Mouse (Mus musculus) forebrain, embryonic 15.5 days (tissue): ENCODE measurements around the gene Naa60. TPM values are rescaled to one million over a fixed set of nuclear protein-coding genes. Genes with fewer than 3 reads are reported as not detected.
A peak's percentile ranks its signal among the peaks of the same experiment; 100 is the strongest.
"Not testable (repeated sequence)": the region's sequence is repeated elsewhere in the genome, so short reads cannot be mapped to it uniquely, and the experiment has no call there.

ENCODE experiments used
- ATAC-seq: fragments of 200-750 bp; cut with Nextera tagmentation; replicated peaks from 2 replicates; pipeline ENCODE4 v1.8.0; 2017; ENCODE audit warnings: mild to moderate bottlenecking, moderate TSS enrichment, moderate library complexity
- H3K27ac ChIP-seq: fragments of 300-500 bp; sonication (generic); replicated peaks from 2 replicates; pipeline ENCODE4 v1.5.1; 2015; ENCODE audit warnings: mild to moderate bottlenecking, inconsistent platforms
- H3K27me3 ChIP-seq: fragments of 300-500 bp; sonication (generic); 2 replicates; pipeline ENCODE4 v1.6.1; 2015; ENCODE audit warnings: inconsistent platforms
- H3K36me3 ChIP-seq: fragments of 300-500 bp; sonication (generic); 2 replicates; pipeline ENCODE4 v1.6.1; 2015; ENCODE audit warnings: mild to moderate bottlenecking, inconsistent platforms
- H3K4me1 ChIP-seq: fragments of 300-500 bp; sonication (generic); 2 replicates; pipeline ENCODE4 v1.6.1; 2015; ENCODE audit warnings: inconsistent platforms
- H3K4me2 ChIP-seq: fragments of 300-500 bp; sonication (generic); replicated peaks from 2 replicates; pipeline ENCODE4 v1.6.1; 2015; ENCODE audit warnings: mild to moderate bottlenecking, inconsistent platforms
- H3K4me3 ChIP-seq: fragments of 300-500 bp; sonication (generic); 2 replicates; pipeline ENCODE4 v1.5.1; 2015; ENCODE audit warnings: mild to moderate bottlenecking, inconsistent platforms
- H3K9ac ChIP-seq: fragments of 300-500 bp; sonication (generic); replicated peaks from 2 replicates; pipeline ENCODE4 v1.6.1; 2015; ENCODE audit warnings: mild to moderate bottlenecking, inconsistent platforms
- H3K9me3 ChIP-seq: fragments of 300-500 bp; sonication (generic); 2 replicates; pipeline ENCODE4 v1.6.1; 2016; ENCODE audit warnings: inconsistent platforms
- WGBS: fragments of 180-500 bp; shearing (Covaris S2); methylation state at CpG from one replicate; pipeline ENCODE4 v1.1.7; 2015; ENCODE audit warnings: mixed read lengths; 5-methylcytosine and 5-hydroxymethylcytosine counted together
- polyA plus RNA-seq: library from polyadenylated mRNA; unstranded; fragments of >200 nt; fragmentation: Nextera tagmentation; extraction: Ambion mirVana; gene quantifications from 2 replicates; pipeline ENCODE4 v1.2.1, GENCODE M21; 2015

The Naa60 gene
- polyA plus RNA-seq, 1 experiment from 2014 or later, result 82.1 TPM

GRCm38 (mm10) chr16:3851301-3851700 lies 20.9 kb upstream of the Naa60 start:
- H3K4me2 ChIP-seq, H3K4me3 ChIP-seq, H3K27me3 ChIP-seq, H3K27ac ChIP-seq, H3K9me3 ChIP-seq, H3K36me3 ChIP-seq, ATAC-seq, H3K9ac ChIP-seq: not testable (repeated sequence)
- peaks cover 21% of the 10 kb centered on the region for H3K4me1 ChIP-seq
- WGBS, result 88% methylated on average over 13 of the region's 13 CpGs

DNA sequence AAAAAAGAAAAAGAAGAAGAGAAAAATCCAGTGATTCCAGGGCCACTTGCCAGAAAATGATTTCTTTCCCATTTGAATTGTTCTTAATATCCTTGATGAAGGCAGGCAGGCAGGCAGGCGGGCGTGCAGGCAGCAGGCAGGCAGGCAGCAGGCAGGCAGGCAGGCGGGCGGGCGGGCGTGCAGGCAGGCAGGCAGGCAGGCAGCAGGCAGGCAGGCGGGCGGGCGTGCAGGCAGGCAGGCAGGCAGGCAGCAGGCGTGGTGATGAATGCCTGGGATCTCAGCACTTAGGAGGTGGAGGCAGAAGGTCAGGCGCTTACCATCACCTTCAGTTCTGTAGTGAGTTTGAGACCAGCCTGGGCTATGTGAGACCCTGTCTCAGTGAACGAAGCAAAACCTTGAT lies 19.6 kb upstream of the Naa60 start:
- no peaks in the 10 kb centered on the region for H3K27me3 ChIP-seq
- no peak overlapping the region for H3K27ac ChIP-seq
- peaks cover 16% of the 10 kb centered on the region for H3K4me1 ChIP-seq
- no peaks in the 10 kb centered on the region for H3K36me3 ChIP-seq
- no peak for ATAC-seq
- no peak overlapping the region for H3K4me3 ChIP-seq
- 43% methylated on average over 12 of the region's 12 CpGs for WGBS
- H3K9ac ChIP-seq, result no peak overlapping the region
- no peaks in the 10 kb centered on the region for H3K9me3 ChIP-seq
- H3K4me2 ChIP-seq, result no peak overlapping the region

DNA sequence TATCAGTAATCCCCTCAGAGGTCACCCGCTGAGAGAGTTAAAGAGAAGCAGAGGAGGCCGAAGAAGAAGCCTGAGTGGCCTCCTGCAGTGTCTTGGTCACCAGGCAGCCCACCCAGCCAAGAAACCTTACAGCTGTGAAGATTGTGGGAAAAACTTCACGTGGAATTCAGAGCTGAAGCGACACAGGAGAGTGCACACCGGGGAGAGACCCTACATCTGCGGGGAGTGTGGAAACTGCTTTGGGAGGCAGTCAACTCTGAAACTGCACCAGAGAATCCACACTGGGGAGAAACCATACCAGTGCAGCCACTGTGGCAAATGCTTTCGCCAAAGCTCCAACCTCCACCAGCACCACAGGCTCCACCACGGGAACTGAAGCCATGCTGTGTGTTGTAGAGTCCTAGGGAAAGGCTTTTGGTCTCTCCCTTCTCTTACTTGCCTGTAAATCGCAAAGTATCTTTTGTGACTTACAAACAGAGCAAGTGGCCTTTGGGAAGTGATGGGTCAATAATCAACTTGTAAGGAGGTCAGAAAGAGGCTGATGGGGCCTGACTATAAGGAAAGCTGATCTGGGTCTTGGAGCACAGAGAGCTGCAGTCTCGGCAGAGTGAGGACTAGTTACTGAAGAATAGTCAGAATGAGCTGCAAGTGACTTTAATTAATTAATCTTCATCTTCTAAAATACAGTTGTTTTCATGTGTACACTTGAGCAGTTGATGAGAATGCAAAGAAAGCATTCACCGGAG lies 17.6 kb upstream of the Naa60 start:
- Histone ChIP-seq H3K4me1 (no peaks in the 10 kb centered on the region), H3K4me2 (no peak overlapping the region), H3K27me3 (no peaks in the 10 kb centered on the region), H3K27ac (no peak overlapping the region), H3K9me3 (no peaks in the 10 kb centered on the region), H3K9ac (no peak overlapping the region), H3K36me3 (no peaks in the 10 kb centered on the region), H3K4me3 (no peak overlapping the region)
- WGBS, result 50% methylated on average over 11 of the region's 11 CpGs
- no peak for ATAC-seq

GRCm38 (mm10) chr16:3855776-3856175 lies 16.4 kb upstream of the Naa60 start:
- no peak for ATAC-seq
- WGBS, result 91% methylated on average over 1 of the region's 1 CpGs
- H3K27me3 ChIP-seq, result no peaks in the 10 kb centered on the region

DNA sequence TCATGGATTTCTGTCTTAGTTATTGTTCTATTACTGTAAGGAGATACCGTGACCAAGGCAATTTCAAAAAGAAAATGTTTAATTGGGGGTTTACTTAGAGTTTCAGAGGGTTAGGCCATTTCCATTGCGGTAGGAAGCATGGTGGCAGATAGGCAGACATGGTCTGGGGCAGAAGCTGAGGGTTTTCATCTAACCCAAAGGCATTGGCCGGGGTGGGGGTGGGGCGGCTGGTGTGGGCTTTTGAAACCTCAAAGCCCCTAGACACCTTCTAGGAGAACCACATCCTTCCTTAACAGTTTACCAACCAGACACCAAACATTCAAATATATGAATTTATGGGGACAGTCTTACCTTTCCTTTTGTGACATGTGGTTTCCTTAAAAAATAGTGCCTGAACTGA lies 12.9 kb upstream of the Naa60 start:
- ATAC-seq, result no peak
- Histone ChIP-seq H3K27me3 (no peaks in the 10 kb centered on the region), H3K4me1 (no peaks in the 10 kb centered on the region), H3K9me3 (no peaks in the 10 kb centered on the region), H3K9ac (no peak overlapping the region), H3K36me3 (peaks cover 27% of the 10 kb centered on the region), H3K4me3 (no peak overlapping the region), H3K27ac (no peak overlapping the region), H3K4me2 (no peak overlapping the region)
- 90% methylated on average over 4 of the region's 4 CpGs for WGBS

More at GRCm38 (mm10) chr16:3855776-3856175, 16.4 kb upstream of the Naa60 start:
- peaks cover 7% of the 10 kb centered on the region for H3K36me3 ChIP-seq
- no peak overlapping the region for H3K27ac ChIP-seq
- H3K9ac ChIP-seq, result no peak overlapping the region
- H3K4me1 ChIP-seq, result no peaks in the 10 kb centered on the region
- no peaks in the 10 kb centered on the region for H3K9me3 ChIP-seq
- no peak overlapping the region for H3K4me3 ChIP-seq
- H3K4me2 ChIP-seq, result no peak overlapping the region

DNA sequence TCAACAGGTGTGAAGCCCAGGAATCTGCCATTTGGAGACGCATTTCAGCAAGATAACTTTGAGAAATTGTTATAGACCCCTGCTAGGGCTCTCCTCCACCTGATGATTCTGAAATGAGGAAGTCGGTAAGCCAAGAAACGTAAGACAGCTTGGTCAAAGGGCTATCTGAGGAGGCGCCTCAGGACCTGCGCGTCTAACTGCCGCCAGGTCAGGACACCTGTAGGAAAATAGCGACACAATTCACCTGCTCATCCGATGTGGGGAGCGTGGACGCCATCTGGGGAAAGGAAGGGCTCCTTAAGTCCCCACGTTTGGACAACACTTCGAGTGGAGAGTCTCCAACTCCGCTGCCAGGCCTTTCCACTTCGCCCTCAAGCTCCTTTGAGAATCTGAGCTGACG lies 360 bp upstream of the Naa60 start:
- Histone ChIP-seq H3K27ac (peak overlapping the region; percentile 8), H3K27me3 (no peaks in the 10 kb centered on the region), H3K4me3 (peak overlapping the region; percentile 65), H3K4me2 (peak overlapping the region; percentile 81), H3K9me3 (no peaks in the 10 kb centered on the region), H3K4me1 (peaks cover 16% of the 10 kb centered on the region), H3K36me3 (peaks cover 11% of the 10 kb centered on the region; the same call in 1 of the 2 replicates), H3K9ac (peak overlapping the region; percentile 67)
- ATAC-seq, result no peak; the same call in 1 of the 2 replicates
- WGBS, result under 1% methylated on average over 16 of the region's 16 CpGs

GRCm38 (mm10) chr16:3876346-3876745 lies 4.2 kb downstream of the Naa60 start:
- Histone ChIP-seq H3K27ac (no peak overlapping the region), H3K27me3 (no peaks in the 10 kb centered on the region), H3K4me1 (peaks cover 13% of the 10 kb centered on the region), H3K4me3 (no peak overlapping the region), H3K9me3 (no peaks in the 10 kb centered on the region), H3K9ac (no peak overlapping the region), H3K36me3 (peaks cover 11% of the 10 kb centered on the region; the same call in 1 of the 2 replicates), H3K4me2 (no peak overlapping the region)
- WGBS, result 92% methylated on average over 4 of the region's 4 CpGs
- ATAC-seq, result no peak

DNA sequence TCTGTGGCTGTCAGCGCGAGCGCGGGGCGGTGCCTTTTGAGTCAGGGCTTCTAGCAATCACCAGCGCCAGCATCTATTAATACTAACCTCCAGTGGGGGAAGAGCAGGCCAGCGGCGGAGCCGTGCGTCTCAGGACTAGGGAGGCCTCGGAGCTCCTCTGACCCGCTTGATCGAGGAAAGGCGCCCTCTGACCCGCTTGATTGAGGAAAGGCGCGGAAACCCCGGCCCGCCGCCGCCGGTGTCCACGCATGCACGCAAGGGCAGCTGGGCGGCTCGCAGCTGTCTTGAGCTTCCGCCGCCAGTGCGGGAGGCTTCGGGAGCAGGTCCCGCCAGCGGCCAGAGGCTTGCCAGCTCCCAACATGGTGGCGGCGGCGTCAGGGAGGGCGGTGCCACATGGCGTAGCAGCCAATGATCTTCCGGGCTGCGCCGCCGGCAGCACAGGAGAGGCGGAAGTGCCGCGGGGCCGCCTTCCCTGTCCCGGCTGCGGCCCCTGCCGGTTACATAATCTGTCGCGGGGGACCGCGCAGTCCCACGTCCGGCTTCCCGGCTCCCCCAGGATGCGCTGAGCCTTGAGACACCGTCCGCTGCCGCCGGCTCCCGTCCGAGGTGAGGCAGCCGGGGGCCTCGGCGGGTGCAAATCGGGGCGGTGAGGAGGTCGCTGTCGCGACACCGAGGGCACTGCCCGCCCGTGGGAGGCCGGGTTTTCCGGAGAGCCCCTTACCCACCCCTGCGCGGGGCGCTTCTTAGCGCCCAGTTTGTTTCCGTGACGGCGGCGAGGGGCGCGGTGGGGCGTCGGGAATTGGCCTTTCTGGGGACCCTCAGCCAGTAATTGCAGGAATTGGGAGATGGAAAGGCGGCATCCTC lies 12.3 kb downstream of the Naa60 start, which contains the start of the genes Zfp597 and Gm20695:
Gene Zfp597 (minus strand): TSS at position 361 of the 864 bp plus-strand sequence.
Gene Gm20695 (plus strand): TSS at position 448 of the 864 bp plus-strand sequence.
- Histone ChIP-seq H3K36me3 (peaks cover 5% of the 10 kb centered on the region; the same call in 1 of the 2 replicates), H3K27me3 (no peaks in the 10 kb centered on the region), H3K4me3 (peak within 1 kb of the TSS; percentile 94), H3K27ac (peak within 1 kb of the TSS; percentile 97), H3K4me1 (peaks cover 23% of the 10 kb centered on the region), H3K9ac (peak within 1 kb of the TSS; percentile 94), H3K9me3 (no peaks in the 10 kb centered on the region), H3K4me2 (peak within 1 kb of the TSS; percentile 69)
- WGBS, result under 1% methylated on average over 88 of the region's 88 CpGs
- peak; percentile 99 for ATAC-seq

- Histone ChIP-seq H3K9me3 (no peaks in the 10 kb centered on the region), H3K4me3 (peak overlapping the region; percentile 94), H3K4me1 (peaks cover 23% of the 10 kb centered on the region), H3K4me2 (peak overlapping the region; percentile 69), H3K9ac (peak overlapping the region; percentile 94), H3K36me3 (peaks cover 3% of the 10 kb centered on the region; the same call in 1 of the 2 replicates), H3K27ac (peak overlapping the region; percentile 97), H3K27me3 (no peaks in the 10 kb centered on the region)
- no peak for ATAC-seq
- 1% methylated on average over 10 of the region's 10 CpGs for WGBS
These were observed 13.0 kb downstream of the Naa60 start for GRCm38 (mm10) chr16:3885065-3885670.

DNA sequence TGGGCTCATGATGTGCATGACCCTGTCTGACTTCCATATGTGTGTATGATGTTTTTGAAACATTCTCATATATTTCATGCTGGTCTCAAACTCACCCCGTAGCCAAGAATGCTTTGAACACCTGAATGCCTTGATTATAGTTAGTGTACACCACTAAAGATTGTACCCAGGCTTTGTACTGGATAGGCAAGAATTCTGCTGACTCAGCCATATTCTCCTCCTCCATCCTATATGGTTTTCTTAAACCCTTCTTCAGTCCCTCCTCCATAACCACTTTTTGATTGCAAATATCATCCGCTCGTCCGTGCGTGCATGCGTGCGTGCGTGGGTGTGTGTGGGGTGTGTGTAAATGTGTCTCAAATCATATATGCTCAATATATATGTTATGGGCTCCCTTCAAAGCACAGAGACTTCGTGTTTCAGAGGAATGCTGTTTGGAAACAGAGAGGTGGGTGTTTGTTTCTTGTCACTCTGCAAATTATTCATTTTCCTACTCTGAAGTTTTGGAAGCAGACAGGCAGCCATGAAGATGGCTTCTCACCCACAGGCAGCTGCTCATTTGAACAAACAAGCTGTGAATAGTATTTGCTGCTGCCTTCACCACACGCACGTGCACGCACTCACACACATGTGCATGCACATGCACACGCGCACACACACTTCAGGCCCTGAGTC lies 19.6 kb downstream of the Naa60 start:
- peaks cover 7% of the 10 kb centered on the region; the same call in 1 of the 2 replicates for H3K36me3 ChIP-seq
- WGBS, result 96% methylated on average over 14 of the region's 14 CpGs
- no peaks in the 10 kb centered on the region for H3K9me3 ChIP-seq
- H3K27me3 ChIP-seq, result no peaks in the 10 kb centered on the region
- no peaks in the 10 kb centered on the region for H3K4me1 ChIP-seq
- no peak overlapping the region for H3K4me3 ChIP-seq
- no peak overlapping the region for H3K27ac ChIP-seq
- ATAC-seq, result no peak
- H3K9ac ChIP-seq, result no peak overlapping the region
- H3K4me2 ChIP-seq, result no peak overlapping the region

DNA sequence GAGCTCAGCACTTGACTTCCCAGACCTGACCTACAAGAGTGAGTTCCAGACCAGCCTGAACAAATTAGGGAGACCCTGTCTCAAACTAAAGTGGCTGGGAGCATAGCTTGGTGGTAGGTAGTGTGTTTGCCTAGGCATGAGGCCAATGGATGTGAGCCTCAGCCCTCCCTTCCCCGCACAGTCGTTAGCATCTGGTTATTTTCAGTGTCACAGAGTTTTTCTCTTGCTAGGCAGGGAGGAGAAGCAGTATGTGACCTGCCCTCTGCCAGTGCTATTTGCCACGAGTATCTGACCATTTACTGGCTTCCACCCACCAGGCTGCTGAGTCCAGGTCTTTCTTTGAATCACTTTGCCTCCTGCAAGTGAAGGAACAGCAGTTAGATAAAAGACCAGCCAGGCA lies 21.6 kb downstream of the Naa60 start:
- ATAC-seq, result no peak
- 79% methylated on average over 3 of the region's 3 CpGs for whole genome bisulfite sequencing

More for the DNA sequence above, 21.6 kb downstream of the Naa60 start:
- Histone ChIP-seq H3K27ac (no peak overlapping the region), H3K27me3 (no peaks in the 10 kb centered on the region), H3K4me1 (no peaks in the 10 kb centered on the region), H3K36me3 (peaks cover 25% of the 10 kb centered on the region), H3K9me3 (no peaks in the 10 kb centered on the region), H3K4me2 (no peak overlapping the region), H3K4me3 (no peak overlapping the region), H3K9ac (no peak overlapping the region)
